Mouse (Mus musculus): ENCODE measurements at regions not wholly inside any gene's neighbourhood (a gene's known extent, or its start where the extent isn't known, plus 50 kb on each side); places are given as distances from the start of the nearest gene placed in this dataset.
A peak's percentile ranks its signal among the peaks of the same experiment; 100 is the strongest.

- no peak for DNase-seq (ENCODE audit: low read depth)
Observed at GRCm38 (mm10) chr15:24635620-24636019, 777.9 kb downstream of the Basp1 start.

- no peak for DNase-seq (ENCODE audit: low read depth)
Observed at GRCm38 (mm10) chr15:24596242-24596641, 817.3 kb downstream of the Basp1 start.

GRCm38 (mm10) chr15:24588943-24589342, 824.6 kb downstream of the Basp1 start:
- peak; percentile 3 for DNase-seq (ENCODE audit: low read depth)

GRCm38 (mm10) chr15:24566981-24567380, 846.6 kb downstream of the Basp1 start:
- DNase-seq (ENCODE audit: low read depth): no peak

- no peak for DNase-seq (ENCODE audit: low read depth)
Observed at GRCm38 (mm10) chr15:24556806-24557205, 856.8 kb downstream of the Basp1 start.

- DNase-seq (ENCODE audit: low read depth): no peak
Observed at GRCm38 (mm10) chr15:24550108-24550507, 863.5 kb downstream of the Basp1 start.

GRCm38 (mm10) chr15:24530065-24530464, 883.5 kb downstream of the Basp1 start:
- no peak for DNase-seq (ENCODE audit: low read depth)

- no peak for DNase-seq (ENCODE audit: low read depth)
Observed at GRCm38 (mm10) chr15:24527379-24527778, 886.2 kb downstream of the Basp1 start.

- no peak for DNase-seq (ENCODE audit: low read depth)
Observed at GRCm38 (mm10) chr15:24513926-24514325, 899.6 kb downstream of the Basp1 start.

- DNase-seq (ENCODE audit: low read depth): no peak
Observed at GRCm38 (mm10) chr15:24501907-24502559, 911.5 kb downstream of the Basp1 start.

- no peak for DNase-seq (ENCODE audit: low read depth)
Observed at GRCm38 (mm10) chr15:24486235-24486634, 927.3 kb downstream of the Basp1 start.

- no peak for DNase-seq (ENCODE audit: low read depth)
Observed at GRCm38 (mm10) chr15:24468239-24468638, 945.3 kb downstream of the Basp1 start.

- DNase-seq (ENCODE audit: low read depth): no peak
Observed at GRCm38 (mm10) chr15:24457726-24458125, 955.8 kb downstream of the Basp1 start.

GRCm38 (mm10) chr15:24433083-24433482, 980.5 kb downstream of the Basp1 start:
- DNase-seq (ENCODE audit: low read depth): no peak

GRCm38 (mm10) chr15:24429154-24429553, 984.4 kb downstream of the Basp1 start:
- no peak for DNase-seq (ENCODE audit: low read depth)

GRCm38 (mm10) chr15:24422333-24422942, 991.1 kb downstream of the Basp1 start:
- no peak for DNase-seq (ENCODE audit: low read depth)

- no peak for DNase-seq (ENCODE audit: low read depth)
Observed at GRCm38 (mm10) chr15:24419736-24420135, 993.8 kb downstream of the Basp1 start.

- DNase-seq (ENCODE audit: low read depth): no peak
Observed at GRCm38 (mm10) chr15:24419186-24419585, 994.4 kb downstream of the Basp1 start.

GRCm38 (mm10) chr15:24407691-24408090, 1005.9 kb downstream of the Basp1 start:
- DNase-seq (ENCODE audit: low read depth): no peak

- no peak for DNase-seq (ENCODE audit: low read depth)
Observed at GRCm38 (mm10) chr15:24405305-24405704, 1008.3 kb downstream of the Basp1 start.

- no peak for DNase-seq (ENCODE audit: low read depth)
Observed at GRCm38 (mm10) chr15:24400088-24400487, 1013.5 kb downstream of the Basp1 start.

- DNase-seq (ENCODE audit: low read depth): no peak
Observed at GRCm38 (mm10) chr15:24358398-24358797, 1055.2 kb downstream of the Basp1 start.

- DNase-seq (ENCODE audit: low read depth): no peak
Observed at GRCm38 (mm10) chr15:24348975-24349560, 1064.5 kb downstream of the Basp1 start.

All from c-Kit-positive CD71-positive TER-119-negative erythroid progenitor cells, embryonic 14.5 days (primary cell).